Mouse (Mus musculus): ENCODE measurements around the gene Dazap1. TPM values are rescaled to one million over a fixed set of nuclear protein-coding genes. Genes with fewer than 3 reads are reported as not detected.
A peak's percentile ranks its signal among the peaks of the same experiment; 100 is the strongest.

The Dazap1 gene
- total RNA-seq, 1 experiment = 154 TPM

GRCm38 (mm10) chr10:80336263-80336662 is 75.0 kb downstream of the Dazap1 start:
- TF ChIP-seq CHD2 (IDR thresholded peaks at IDR 0.05; ENCODE audit: low read depth, low read length) = no peak
- no peak for TF ChIP-seq ZNF384 (IDR thresholded peaks at IDR 0.05; ENCODE audit: low read depth, low read length)
- Histone ChIP-seq H3K9me3 (ENCODE audit: control insufficient read depth, insufficient read depth, low read depth, low read length) (no peaks in the 10 kb centered on the region), H3K9ac (ENCODE audit: insufficient read depth, low read depth, low read length, poor library complexity, severe bottlenecking) (no peak overlapping the region), H3K36me3 (ENCODE audit: control insufficient read depth, insufficient read depth, low read length, poor library complexity, severe bottlenecking) (peaks cover 4% of the 10 kb centered on the region; the same call in 1 of the 2 replicates), H3K4me1 (ENCODE audit: control insufficient read depth in 2 of 2, insufficient read depth in 2 of 2, low read length in 2 of 2, poor library complexity in 1 of 2) (peaks cover 2 to 27% of the 10 kb centered on the region in 2 experiments; a peak in 3 of 4 replicates), H3K4me3 (ENCODE audit: insufficient read depth in 1 of 2, low read depth in 1 of 2, low read length in 2 of 2, poor library complexity in 1 of 2, severe bottlenecking in 1 of 2) (no peak overlapping the region), H3K27ac (ENCODE audit: insufficient read depth, low read depth, low read length, poor library complexity, severe bottlenecking) (0 out of 2 replicates have a peak overlapping the region, but pooled peaks have one; percentile 12)
- DNase-seq (ENCODE audit: low read depth, low spot score) = no peak
- in situ Hi-C loops (cut with MboI; ENCODE audit: low sequenced_read_pairs in 2 of 2, unreplicated experiment in 2 of 2) = no loop called here

Other genes starting within 250 kb of the Dazap1 start
- gene Arhgap45, start 244.8 kb upstream of the Dazap1 start, total RNA-seq (2012; rRNA removed) = 17.0 and 20.9 TPM in 2 replicates
- gene Polr2e, start 221.7 kb upstream of the Dazap1 start, total RNA-seq (2012; rRNA removed) = 266 and 293 TPM in 2 replicates
- gene Gpx4, start 214.3 kb upstream of the Dazap1 start, total RNA-seq (2012; rRNA removed) = 1,456 and 1,919 TPM in 2 replicates
- 36.6 and 49.3 TPM in 2 replicates for gene Sbno2, start 155.9 kb upstream of the Dazap1 start, total RNA-seq (2012; rRNA removed)
- 124 and 141 TPM in 2 replicates for gene Stk11, start 145.7 kb upstream of the Dazap1 start, total RNA-seq (2012; rRNA removed)
- 217 and 226 TPM in 2 replicates for gene Atp5d, start 122.9 kb upstream of the Dazap1 start, total RNA-seq (2012; rRNA removed)
- gene Cbarp, start 120.7 kb upstream of the Dazap1 start, total RNA-seq (2012; rRNA removed) = 20.9 and 41.0 TPM in 2 replicates
- gene Midn, start 113.2 kb upstream of the Dazap1 start, total RNA-seq (2012; rRNA removed) = 38.3 and 42.6 TPM in 2 replicates
- gene Cirbp, start 95.5 kb upstream of the Dazap1 start, total RNA-seq (2012; rRNA removed) = 69.6 and 105 TPM in 2 replicates
- gene 1600002K03Rik, start 88.5 kb upstream of the Dazap1 start, total RNA-seq (2012; rRNA removed) = 25.4 and 31.2 TPM in 2 replicates
- gene Efna2, start 82.0 kb upstream of the Dazap1 start, total RNA-seq (2012; rRNA removed) = 2.7 and 3.4 TPM in 2 replicates
- 80.8 and 115 TPM in 2 replicates for gene Mum1, start 35.1 kb upstream of the Dazap1 start, total RNA-seq (2012; rRNA removed)
- 205 and 290 TPM in 2 replicates for gene Ndufs7, start 12.4 kb upstream of the Dazap1 start, total RNA-seq (2012; rRNA removed)
- gene Gamt, start 474 bp upstream of the Dazap1 start, total RNA-seq (2012; rRNA removed) = 2.9 and 3.0 TPM in 2 replicates
- 2,505 and 2,820 TPM in 2 replicates for gene Rps15, start 31.0 kb downstream of the Dazap1 start, total RNA-seq (2012; rRNA removed)
- gene Apc2, start 34.5 kb downstream of the Dazap1 start, total RNA-seq (2012; rRNA removed) = 4.4 and 4.6 TPM in 2 replicates
- gene 2310011J03Rik, start 59.1 kb downstream of the Dazap1 start, total RNA-seq (2012; rRNA removed) = 29.6 and 33.4 TPM in 2 replicates
- 1.4 and 3.3 TPM in 2 replicates for gene Pcsk4, start 68.0 kb downstream of the Dazap1 start, total RNA-seq (2012; rRNA removed)
- 13.3 and 21.8 TPM in 2 replicates for gene Reep6, start 68.5 kb downstream of the Dazap1 start, total RNA-seq (2012; rRNA removed)
- 2.1 and 2.4 TPM in 2 replicates for gene Adamtsl5, start 86.9 kb downstream of the Dazap1 start, total RNA-seq (2012; rRNA removed)
- 6.0 and 17.4 TPM in 2 replicates for gene Plk5, start 95.0 kb downstream of the Dazap1 start, total RNA-seq (2012; rRNA removed)
- gene Mex3d, start 126.2 kb downstream of the Dazap1 start, total RNA-seq (2012; rRNA removed) = 27.1 and 28.9 TPM in 2 replicates
- 131 and 134 TPM in 2 replicates for gene Mbd3, start 138.1 kb downstream of the Dazap1 start, total RNA-seq (2012; rRNA removed)
- 995 and 1,362 TPM in 2 replicates for gene Uqcr11, start 145.3 kb downstream of the Dazap1 start, total RNA-seq (2012; rRNA removed)
- gene Tcf3, start 172.2 kb downstream of the Dazap1 start, total RNA-seq (2012; rRNA removed) = 90.9 and 108 TPM in 2 replicates
- gene Onecut3, start 233.3 kb downstream of the Dazap1 start, total RNA-seq (2012; rRNA removed) = not detected in 2 replicates

Data from ES-E14 (cell line).